Mouse (Mus musculus) heart, postnatal 0 days (tissue): ENCODE data around the gene Gm28308. TPM values are rescaled to one million over a fixed set of nuclear protein-coding genes. Genes with fewer than 3 reads are reported as not detected.

Source experiments
- ATAC-seq: fragments of 200-750 bp; cut with Nextera tagmentation; 2 replicates; pipeline ENCODE4 v1.8.0; 2017; ENCODE audit warnings: low read depth, moderate number of reproducible peaks, moderate library complexity; ENCODE audit not compliant: insufficient read depth
- DNase-seq: peaks from one replicate; pipeline ENCODE4 v3.0.0-alpha.2; 2016; ENCODE audit warnings: low spot score
- H3K27ac ChIP-seq: fragments of 300-500 bp; sonication (generic); 2 replicates; pipeline ENCODE4 v1.5.1; 2014; ENCODE audit warnings: low read depth, mild to moderate bottlenecking
- H3K27me3 ChIP-seq: fragments of 300-500 bp; sonication (generic); 2 replicates; pipeline ENCODE4 v1.6.1; 2014; ENCODE audit warnings: low read length, mixed read lengths; ENCODE audit not compliant: control insufficient read depth, insufficient read depth
- H3K36me3 ChIP-seq: fragments of 300-500 bp; sonication (generic); replicated peaks from 2 replicates; pipeline ENCODE4 v1.6.1; 2014; ENCODE audit warnings: low read length, mixed read lengths; ENCODE audit not compliant: control insufficient read depth, insufficient read depth
- H3K4me1 ChIP-seq: fragments of 300-500 bp; sonication (generic); 2 replicates; pipeline ENCODE4 v1.6.1; 2014; ENCODE audit warnings: antibody characterized with exemption; ENCODE audit not compliant: control insufficient read depth, insufficient read depth
- H3K4me2 ChIP-seq: fragments of 300-500 bp; sonication (generic); 2 replicates; pipeline ENCODE4 v1.6.1; 2014; ENCODE audit warnings: low read depth, mild to moderate bottlenecking, low read length, moderate library complexity
- H3K4me3 ChIP-seq: fragments of 300-500 bp; sonication (generic); 2 replicates; pipeline ENCODE4 v1.5.1; 2014; ENCODE audit warnings: low read depth, low read length
- H3K9ac ChIP-seq: fragments of 300-500 bp; sonication (generic); replicated peaks from 2 replicates; pipeline ENCODE4 v1.6.1; 2014; ENCODE audit warnings: low read depth, low read length, mixed read lengths
- H3K9me3 ChIP-seq: fragments of 300-500 bp; sonication (generic); replicated peaks from 2 replicates; pipeline ENCODE4 v1.6.1; 2016; ENCODE audit warnings: low read length; ENCODE audit not compliant: control insufficient read depth
- CTCF ChIP-seq: IDR thresholded peaks from 2 replicates; pipeline ENCODE4 v1.5.1; 2016; ENCODE audit warnings: antibody characterized with exemption, control low read depth, low read depth
- EP300 ChIP-seq: IDR thresholded peaks from 2 replicates; pipeline ENCODE4 v1.6.1; 2016; ENCODE audit warnings: antibody characterized with exemption, low read depth
- WGBS: fragments of 180-500 bp; shearing (Covaris S2); extraction: QIAGEN DNeasy Blood & Tissue Kit; methylation state at CpG from one replicate; pipeline ENCODE4 v1.1.7; 2014; 5-methylcytosine and 5-hydroxymethylcytosine counted together
- polyA plus RNA-seq: library from polyadenylated mRNA; unstranded; fragments of >200 nt; fragmentation: Nextera tagmentation; extraction: Ambion mirVana; gene quantifications from 2 replicates; pipeline ENCODE4 v1.2.1, GENCODE M21; 2015
- total RNA-seq: library from RNA; depleted of rRNA; stranded (reverse); fragments of >200 nt; gene quantifications from 2 replicates; pipeline ENCODE4 v1.2.3, GENCODE M21; 2014; ENCODE audit warnings: low replicate concordance

Gm28308 gene
- total and polyA plus RNA-seq, 2 experiments from 2014 or later = not detected

DNA sequence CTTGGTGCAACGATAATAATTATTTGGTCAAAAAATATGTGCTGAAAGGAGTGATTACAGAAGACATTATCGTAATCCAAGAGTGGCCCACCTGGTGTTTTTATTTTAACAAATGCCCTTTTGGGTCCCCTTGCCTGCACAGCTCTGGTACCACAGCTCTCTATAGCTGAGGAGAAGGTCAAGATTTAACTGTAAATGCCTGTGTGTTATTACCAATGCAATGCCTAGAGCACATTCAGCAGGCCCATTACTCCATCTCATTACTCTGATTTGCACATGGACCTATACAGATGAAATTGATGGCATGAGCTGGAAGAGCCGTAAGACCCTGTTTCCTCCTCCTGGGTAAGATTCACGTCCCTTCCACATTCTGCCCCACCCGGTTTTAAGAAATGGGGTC lies 74.0 kb downstream of the Gm28308 start:
- H3K27me3 ChIP-seq = peaks cover 15% of the 10 kb centered on the region; the same call in 1 of the 2 replicates
- no peak for ATAC-seq
- WGBS = 83% methylated on average over 5 of the region's 5 CpGs
- no peaks in the 10 kb centered on the region for H3K9me3 ChIP-seq
- no peak for TF ChIP-seq CTCF
- TF ChIP-seq EP300 = no peak
- H3K9ac ChIP-seq = no peak overlapping the region
- no peak overlapping the region for H3K4me2 ChIP-seq
- DNase-seq = no peak
- H3K36me3 ChIP-seq = no peaks in the 10 kb centered on the region
- H3K27ac ChIP-seq = no peak overlapping the region
- H3K4me3 ChIP-seq = no peak overlapping the region
- H3K4me1 ChIP-seq = no peaks in the 10 kb centered on the region

DNA sequence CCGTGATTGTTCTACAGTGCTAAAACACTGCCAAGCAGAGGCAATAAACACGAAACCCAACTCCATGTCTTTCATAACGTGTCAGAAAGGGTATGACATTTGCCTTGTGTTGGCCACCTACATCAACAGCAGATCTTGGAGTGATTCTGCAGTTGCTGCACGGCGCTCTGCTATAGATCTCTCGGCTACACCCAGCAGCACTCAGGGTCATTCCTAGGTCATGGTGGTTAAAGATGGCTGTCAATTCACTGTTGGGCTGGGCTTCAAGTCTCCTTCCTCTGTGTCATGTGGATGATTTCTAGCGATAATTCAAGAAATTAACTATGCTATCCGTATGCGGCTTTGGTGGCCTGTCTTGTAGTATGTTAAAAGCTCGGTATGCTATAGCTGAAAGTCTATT lies 74.6 kb downstream of the Gm28308 start:
- TF ChIP-seq CTCF (no peak), EP300 (no peak)
- peaks cover 14% of the 10 kb centered on the region; the same call in 1 of the 2 replicates for H3K27me3 ChIP-seq

DNA sequence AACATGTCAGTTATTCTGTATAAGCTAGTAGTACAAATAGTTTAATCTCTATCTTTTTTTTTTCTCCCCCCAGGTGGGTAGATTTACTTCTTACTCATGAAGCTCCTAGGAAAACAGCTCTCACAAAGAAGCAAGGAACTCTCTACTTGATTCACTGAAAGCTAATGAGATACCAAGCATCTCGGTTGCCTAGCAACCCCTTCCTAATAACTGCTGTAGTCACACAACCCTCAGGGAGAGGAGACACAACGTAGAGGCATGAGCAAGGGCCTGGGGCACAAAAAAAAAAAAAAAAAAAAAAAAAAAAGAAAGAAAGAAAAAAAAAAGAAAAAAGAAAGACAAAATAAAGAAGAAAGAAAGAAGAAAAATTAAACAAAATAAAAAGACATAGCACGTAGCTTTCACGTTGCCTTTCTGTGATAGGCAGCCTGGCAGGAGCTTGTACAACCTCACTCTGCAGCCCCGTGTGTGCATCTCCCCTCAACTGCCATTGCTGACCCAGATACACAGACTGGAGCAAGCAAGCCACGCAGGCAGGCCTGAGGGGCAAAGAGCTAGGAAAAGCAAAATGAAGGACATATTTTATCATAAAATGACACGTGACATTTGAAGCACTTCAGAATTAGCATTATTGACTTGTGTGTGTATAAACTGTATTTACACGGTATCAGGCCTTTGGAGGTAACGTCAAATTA lies 75.2 kb downstream of the Gm28308 start:
- Histone ChIP-seq H3K4me1 (no peaks in the 10 kb centered on the region), H3K9me3 (no peaks in the 10 kb centered on the region), H3K9ac (no peak overlapping the region), H3K27me3 (peaks cover 14% of the 10 kb centered on the region; the same call in 1 of the 2 replicates), H3K4me3 (no peak overlapping the region), H3K36me3 (no peaks in the 10 kb centered on the region), H3K4me2 (no peak overlapping the region), H3K27ac (no peak overlapping the region)
- TF ChIP-seq CTCF = no peak
- TF ChIP-seq EP300 = no peak
- ATAC-seq (no peak), DNase-seq (no peak)
- 74% methylated on average over 9 of the region's 9 CpGs for WGBS

More for the DNA sequence above, 74.6 kb downstream of the Gm28308 start:
- Histone ChIP-seq H3K9me3 (no peaks in the 10 kb centered on the region), H3K27ac (no peak overlapping the region), H3K4me3 (no peak overlapping the region), H3K9ac (no peak overlapping the region), H3K4me1 (no peaks in the 10 kb centered on the region), H3K36me3 (no peaks in the 10 kb centered on the region), H3K4me2 (no peak overlapping the region)
- ATAC-seq (no peak), DNase-seq (no peak)
- 74% methylated on average over 10 of the region's 10 CpGs for WGBS

DNA sequence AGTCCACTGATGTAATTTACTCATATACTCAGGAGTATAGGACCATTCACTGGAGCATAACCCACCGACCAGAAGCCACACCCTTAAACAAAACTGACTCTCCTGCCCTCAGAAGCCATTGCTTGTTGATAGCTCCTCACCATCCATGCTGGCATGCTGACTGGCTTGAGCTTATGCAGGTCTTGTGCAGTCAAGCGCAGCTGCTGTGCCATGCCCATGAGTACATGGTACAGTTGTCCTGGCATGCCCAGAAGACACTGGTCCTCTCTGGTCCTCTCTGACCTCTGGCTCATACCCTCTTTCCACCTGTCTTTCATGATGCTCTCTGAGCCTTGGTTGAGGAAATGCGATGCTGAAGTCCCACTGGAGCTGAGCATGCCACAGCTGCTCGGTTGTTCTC lies 89.5 kb downstream of the Gm28308 start:
- Histone ChIP-seq H3K36me3 (no peaks in the 10 kb centered on the region), H3K27me3 (peaks cover 13% of the 10 kb centered on the region; the same call in 1 of the 2 replicates), H3K4me1 (no peaks in the 10 kb centered on the region), H3K9me3 (peaks cover 6% of the 10 kb centered on the region; the same call in 1 of the 2 replicates), H3K27ac (no peak overlapping the region), H3K9ac (no peak overlapping the region), H3K4me2 (no peak overlapping the region), H3K4me3 (no peak overlapping the region)
- DNase-seq (no peak), ATAC-seq (no peak)
- TF ChIP-seq CTCF (no peak), EP300 (no peak)
- WGBS = 80% methylated on average over 4 of the region's 4 CpGs

DNA sequence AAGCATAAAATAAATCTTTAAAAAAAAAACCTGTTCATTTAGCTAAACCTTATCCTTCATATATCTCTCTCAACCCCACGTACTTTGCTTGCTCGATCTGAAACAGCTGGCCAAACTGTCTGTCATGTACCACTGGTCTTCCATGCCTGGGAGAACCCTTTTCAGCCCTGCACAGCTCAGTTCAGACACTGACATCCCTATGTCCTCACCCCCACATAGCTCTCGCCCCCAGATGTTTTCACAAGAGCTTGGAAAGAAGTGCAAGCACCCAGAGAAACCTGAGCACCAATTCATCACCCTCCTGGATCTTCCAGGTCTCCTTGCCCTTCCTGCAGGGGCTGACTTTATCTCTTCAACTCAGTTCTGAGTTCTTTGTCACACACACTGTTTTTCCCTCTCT lies 92.0 kb downstream of the Gm28308 start:
- H3K36me3 ChIP-seq = no peaks in the 10 kb centered on the region
- DNase-seq (no peak), ATAC-seq (no peak)
- H3K9ac ChIP-seq = no peak overlapping the region
- no peak for TF ChIP-seq EP300
- TF ChIP-seq CTCF = no peak
- 47% methylated on average over 3 of the region's 3 CpGs for WGBS
- no peaks in the 10 kb centered on the region for H3K4me1 ChIP-seq
- no peaks in the 10 kb centered on the region for H3K9me3 ChIP-seq
- H3K4me3 ChIP-seq = no peak overlapping the region
- H3K27ac ChIP-seq = no peak overlapping the region
- H3K4me2 ChIP-seq = no peak overlapping the region
- H3K27me3 ChIP-seq = peaks cover 31% of the 10 kb centered on the region
